Mouse (Mus musculus): Measurements from ENCODE around the gene Brf1. TPM values are rescaled to one million over a fixed set of nuclear protein-coding genes. Genes with fewer than 3 reads are reported as not detected.

Brf1 gene
- polyA plus RNA-seq, 1 experiment from 2014 or later = 61.7 TPM

DNA sequence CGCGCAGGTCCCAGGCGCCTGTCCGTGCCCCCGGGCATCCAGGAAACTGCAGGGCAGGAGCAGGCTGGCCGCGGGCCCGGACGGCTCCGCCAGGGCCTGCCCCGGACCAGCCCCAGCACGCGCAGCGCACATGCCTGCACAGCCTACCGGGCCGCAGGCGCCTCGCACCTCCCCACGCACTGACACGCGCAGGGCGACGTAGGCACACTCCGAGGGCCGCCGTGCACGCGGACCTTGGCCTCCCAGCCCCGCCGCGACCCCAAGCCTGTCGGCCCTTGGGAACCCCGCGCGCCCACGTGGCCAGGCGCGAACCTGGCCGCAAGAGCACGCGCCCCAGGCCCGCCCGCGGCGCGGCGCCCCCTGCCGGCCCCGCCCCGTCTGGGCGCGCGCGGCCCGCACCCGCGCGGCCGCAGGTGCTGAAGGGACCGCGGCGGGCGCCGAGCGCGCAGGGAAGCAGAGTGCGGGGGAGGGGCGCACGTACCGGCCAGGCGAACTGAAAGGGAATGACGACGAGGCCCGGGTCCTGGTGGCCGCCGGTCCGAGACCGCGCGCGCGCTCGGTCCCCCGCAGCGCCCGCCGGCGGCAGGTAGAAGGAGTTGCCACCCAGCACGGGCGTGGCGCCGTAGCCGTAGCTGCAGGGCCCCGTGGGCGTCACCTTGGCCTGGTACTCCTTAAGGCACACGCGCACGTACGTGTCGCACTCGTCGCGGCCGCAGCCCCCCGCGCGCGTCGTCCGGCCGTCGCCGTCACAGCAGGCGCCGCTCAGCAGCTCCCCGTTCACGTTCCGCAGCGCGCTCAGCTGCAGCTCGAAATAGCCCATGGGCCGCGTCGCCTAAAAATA lies 71.9 kb downstream of the Brf1 start:
- Histone ChIP-seq H3K36me3 (no peaks in the 10 kb centered on the region), H3K27ac (peak overlapping the region; percentile 43), H3K4me2 (peak overlapping the region; percentile 96), H3K9ac (peak overlapping the region; percentile 37; the same call in 1 of the 2 replicates), H3K4me3 (peak overlapping the region; percentile 55), H3K4me1 (peaks cover 47% of the 10 kb centered on the region), H3K27me3 (peaks cover 64% of the 10 kb centered on the region), H3K9me3 (no peaks in the 10 kb centered on the region)
- WGBS = under 1% methylated on average over 93 of the region's 124 CpGs
- ATAC-seq (ENCODE audit: insufficient number of reproducible peaks, low FRiP score, low TSS enrichment, low read depth) = no peak

DNA sequence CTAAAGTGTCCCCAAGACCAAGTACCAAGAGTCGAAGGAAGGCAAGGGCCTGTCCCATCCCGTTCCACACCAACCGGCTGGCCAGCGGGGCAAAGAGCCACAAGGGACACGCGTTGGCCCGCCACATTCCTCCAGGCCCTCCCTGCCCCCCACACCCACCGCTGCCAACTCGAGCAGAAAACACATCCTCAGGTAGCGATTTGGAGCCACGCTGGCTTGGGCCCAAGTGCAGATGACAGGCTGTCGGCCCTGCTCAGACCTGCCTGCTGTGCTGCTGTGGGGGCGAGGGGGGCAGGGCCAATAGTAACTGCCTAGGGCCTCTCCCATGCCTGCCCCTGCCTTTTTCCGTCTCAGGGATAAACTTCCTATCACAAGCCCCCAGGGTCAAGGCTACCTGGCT lies 73.2 kb downstream of the Brf1 start:
- no peak overlapping the region for H3K9ac ChIP-seq
- H3K4me3 ChIP-seq = peak overlapping the region; percentile 55
- H3K36me3 ChIP-seq = no peaks in the 10 kb centered on the region
- H3K27ac ChIP-seq = no peak overlapping the region
- H3K9me3 ChIP-seq = no peaks in the 10 kb centered on the region
- H3K4me2 ChIP-seq = peak overlapping the region; percentile 96
- no peak for ATAC-seq (ENCODE audit: insufficient number of reproducible peaks, low FRiP score, low TSS enrichment, low read depth)
- 44% methylated on average over 14 of the region's 14 CpGs for WGBS
- H3K4me1 ChIP-seq = peaks cover 37% of the 10 kb centered on the region
- H3K27me3 ChIP-seq = peaks cover 57% of the 10 kb centered on the region

DNA sequence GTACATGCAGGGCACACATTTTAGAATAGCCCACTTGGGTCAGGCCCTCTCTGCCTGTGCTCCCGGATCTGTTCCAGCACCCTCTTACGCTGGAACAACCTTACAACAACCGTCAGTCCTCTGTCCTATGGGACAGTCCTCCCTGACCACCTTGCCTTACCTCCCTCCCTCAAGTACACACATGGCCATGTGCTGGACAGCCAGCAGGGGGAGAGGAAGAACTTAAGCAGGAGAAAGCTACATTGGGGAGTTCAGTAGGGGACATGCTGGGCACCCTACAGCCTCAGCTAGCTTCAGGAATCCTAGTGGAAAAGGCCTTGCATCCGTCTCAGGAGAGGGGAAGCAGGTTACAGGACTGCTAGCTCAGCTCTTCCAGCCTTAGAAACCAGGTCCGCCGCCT lies 74.6 kb downstream of the Brf1 start:
- no peak overlapping the region for H3K4me3 ChIP-seq
- no peak overlapping the region for H3K9ac ChIP-seq
- H3K27ac ChIP-seq = no peak overlapping the region
- ATAC-seq (ENCODE audit: insufficient number of reproducible peaks, low FRiP score, low TSS enrichment, low read depth) = no peak
- WGBS = 78% methylated on average over 6 of the region's 6 CpGs
- no peak overlapping the region for H3K4me2 ChIP-seq
- H3K4me1 ChIP-seq = peaks cover 38% of the 10 kb centered on the region
- peaks cover 46% of the 10 kb centered on the region for H3K27me3 ChIP-seq
- H3K36me3 ChIP-seq = no peaks in the 10 kb centered on the region
- H3K9me3 ChIP-seq = no peaks in the 10 kb centered on the region

DNA sequence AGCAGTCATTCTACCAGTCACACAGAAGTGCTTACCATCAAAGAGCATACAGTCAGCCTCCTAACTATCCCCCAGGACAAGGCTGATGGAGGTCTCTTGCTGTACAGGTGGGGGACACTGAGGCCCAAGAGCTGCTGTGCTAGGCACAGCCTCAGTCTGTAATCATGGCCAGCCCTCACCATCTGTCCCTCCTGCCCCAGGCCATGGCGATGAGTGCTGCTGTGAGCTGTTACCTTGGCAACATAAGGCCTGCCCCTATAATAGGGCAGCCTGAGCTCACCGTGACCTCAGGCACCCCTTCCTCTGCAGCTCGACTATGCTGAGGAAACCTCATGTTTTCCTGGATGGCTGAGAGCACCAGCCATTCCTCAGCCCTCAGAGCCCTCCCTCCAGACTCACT lies 78.0 kb downstream of the Brf1 start:
- Histone ChIP-seq H3K36me3 (no peaks in the 10 kb centered on the region), H3K27ac (no peak overlapping the region), H3K27me3 (peaks cover 12% of the 10 kb centered on the region), H3K9ac (no peak overlapping the region), H3K4me1 (peaks cover 13% of the 10 kb centered on the region), H3K4me2 (no peak overlapping the region), H3K9me3 (no peaks in the 10 kb centered on the region), H3K4me3 (no peak overlapping the region)
- 27% methylated on average over 3 of the region's 3 CpGs for WGBS
- no peak for ATAC-seq (ENCODE audit: insufficient number of reproducible peaks, low FRiP score, low TSS enrichment, low read depth)

DNA sequence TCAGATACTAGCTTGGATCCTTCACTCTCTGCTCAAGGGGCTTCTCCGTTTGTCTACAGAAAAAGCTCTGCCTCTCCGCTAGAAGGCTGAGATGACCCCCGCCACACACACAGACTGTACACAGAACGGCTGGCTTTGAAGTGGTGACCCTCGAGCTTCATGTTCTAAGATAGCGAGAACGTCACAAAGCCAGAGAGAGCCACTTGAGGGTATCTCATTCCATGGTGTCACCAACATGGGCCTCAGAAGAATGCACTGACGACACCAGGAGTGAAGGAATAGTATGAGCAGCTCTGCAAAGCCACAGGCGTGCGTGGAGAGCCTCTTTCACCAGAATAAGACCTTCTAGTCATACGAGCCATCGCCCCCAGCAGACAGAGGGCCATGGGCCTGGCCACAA lies 79.0 kb downstream of the Brf1 start:
- Histone ChIP-seq H3K9me3 (no peaks in the 10 kb centered on the region), H3K4me2 (no peak overlapping the region), H3K9ac (no peak overlapping the region), H3K4me3 (no peak overlapping the region), H3K36me3 (no peaks in the 10 kb centered on the region), H3K27me3 (peaks cover 2% of the 10 kb centered on the region), H3K27ac (no peak overlapping the region), H3K4me1 (0 out of 2 replicates have a peak, but pooled peaks cover 5% of the 10 kb centered on the region)
- no peak for ATAC-seq (ENCODE audit: insufficient number of reproducible peaks, low FRiP score, low TSS enrichment, low read depth)
- 82% methylated on average over 12 of the region's 12 CpGs for WGBS

DNA sequence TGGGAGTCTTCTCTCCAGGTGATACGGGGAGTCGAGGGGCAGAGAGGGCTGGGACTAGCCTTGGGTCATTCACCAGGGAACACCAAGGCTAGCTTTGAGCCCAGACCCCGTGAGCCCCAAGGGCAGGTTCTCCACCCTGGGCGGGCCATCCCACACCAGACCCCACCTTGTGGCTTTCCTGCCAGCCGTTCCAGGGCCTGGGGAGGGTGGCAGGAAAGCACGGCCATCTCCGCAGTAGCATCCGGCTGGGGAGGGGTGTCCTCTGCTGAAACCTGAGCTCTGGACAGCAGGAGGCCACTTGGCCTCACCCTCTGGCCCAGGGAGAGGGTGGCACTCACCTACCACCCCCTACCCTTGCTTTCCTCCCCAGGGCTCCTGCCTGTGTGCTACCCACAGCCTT lies 82.6 kb downstream of the Brf1 start:
- 0 out of 2 replicates have a peak, but pooled peaks cover 2% of the 10 kb centered on the region for H3K4me1 ChIP-seq
- H3K4me2 ChIP-seq = no peak overlapping the region
- peaks cover 5% of the 10 kb centered on the region for H3K36me3 ChIP-seq
- no peak for ATAC-seq (ENCODE audit: insufficient number of reproducible peaks, low FRiP score, low TSS enrichment, low read depth)
- H3K9me3 ChIP-seq = no peaks in the 10 kb centered on the region
- H3K9ac ChIP-seq = no peak overlapping the region
- H3K27me3 ChIP-seq = no peaks in the 10 kb centered on the region
- 50% methylated on average over 8 of the region's 8 CpGs for WGBS
- no peak overlapping the region for H3K4me3 ChIP-seq
- H3K27ac ChIP-seq = no peak overlapping the region

DNA sequence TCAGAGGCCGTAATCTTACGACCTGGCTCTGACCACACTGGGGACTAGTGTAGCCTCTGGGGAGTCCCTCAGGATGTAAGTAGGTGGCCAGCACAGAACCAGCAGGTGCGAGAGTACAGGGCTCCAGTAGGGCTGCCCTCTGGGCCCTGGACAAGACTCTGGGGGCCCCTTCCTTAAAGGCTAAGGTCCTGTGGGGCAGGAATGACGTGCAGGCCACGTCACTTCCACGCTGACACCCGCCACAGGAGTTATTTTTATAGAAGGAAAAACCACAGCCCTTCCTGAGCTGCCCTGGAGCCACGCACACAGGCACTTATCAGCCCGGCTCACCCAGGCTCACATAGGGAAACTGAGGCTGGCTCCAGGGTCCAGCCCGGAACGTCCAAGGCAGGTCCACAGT lies 83.0 kb downstream of the Brf1 start:
- no peak overlapping the region for H3K4me3 ChIP-seq
- H3K27me3 ChIP-seq = no peaks in the 10 kb centered on the region
- H3K9me3 ChIP-seq = no peaks in the 10 kb centered on the region
- no peak overlapping the region for H3K4me2 ChIP-seq
- 0 out of 2 replicates have a peak, but pooled peaks cover 2% of the 10 kb centered on the region for H3K4me1 ChIP-seq
- no peak overlapping the region for H3K9ac ChIP-seq
- peaks cover 5% of the 10 kb centered on the region for H3K36me3 ChIP-seq
- ATAC-seq (ENCODE audit: insufficient number of reproducible peaks, low FRiP score, low TSS enrichment, low read depth) = no peak
- H3K27ac ChIP-seq = 0 out of 2 replicates have a peak overlapping the region, but pooled peaks have one; percentile 35
- 68% methylated on average over 11 of the region's 11 CpGs for WGBS

DNA sequence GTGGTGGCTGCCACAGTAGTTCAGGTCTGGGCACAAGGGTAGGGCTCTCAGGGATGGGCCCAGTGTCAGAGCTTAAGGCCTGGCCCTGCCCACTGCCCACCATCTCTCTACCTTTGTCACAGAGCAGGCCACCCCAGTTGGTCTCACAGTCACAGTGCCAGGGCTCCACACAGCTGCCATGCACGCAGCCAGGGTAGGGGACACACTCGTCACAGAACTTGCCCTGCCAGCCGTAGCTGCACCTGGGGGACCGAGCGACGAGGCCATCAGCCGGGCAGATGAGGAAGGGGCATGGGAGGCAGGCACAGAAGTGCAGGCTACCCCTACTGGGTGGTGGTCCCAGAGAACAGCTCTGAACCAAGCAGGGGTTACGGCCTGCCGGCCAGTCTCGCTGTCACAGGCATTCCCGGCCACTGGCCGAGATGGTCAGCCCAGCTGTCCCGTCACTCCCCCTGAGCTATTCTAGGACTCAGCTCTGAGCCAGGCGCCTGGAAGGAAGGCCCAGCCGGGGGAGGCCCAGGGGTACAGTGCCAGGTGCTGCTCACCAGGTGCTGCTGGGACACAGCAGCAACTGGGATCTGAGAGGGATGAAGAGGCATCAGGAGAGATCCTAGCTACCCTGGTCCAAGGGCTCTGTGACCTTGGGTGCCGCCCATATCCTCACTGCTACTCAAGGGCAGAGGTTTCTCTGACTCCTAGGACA lies 83.7 kb downstream of the Brf1 start:
- Histone ChIP-seq H3K9ac (no peak overlapping the region), H3K4me2 (no peak overlapping the region), H3K27me3 (no peaks in the 10 kb centered on the region), H3K36me3 (peaks cover 5% of the 10 kb centered on the region), H3K4me3 (no peak overlapping the region), H3K9me3 (no peaks in the 10 kb centered on the region), H3K4me1 (0 out of 2 replicates have a peak, but pooled peaks cover 1% of the 10 kb centered on the region), H3K27ac (0 out of 2 replicates have a peak overlapping the region, but pooled peaks have one; percentile 35)
- ATAC-seq (ENCODE audit: insufficient number of reproducible peaks, low FRiP score, low TSS enrichment, low read depth) = 0 out of 2 replicates have a peak, but pooled peaks have one; percentile 28
- WGBS = 76% methylated on average over 16 of the region's 16 CpGs

DNA sequence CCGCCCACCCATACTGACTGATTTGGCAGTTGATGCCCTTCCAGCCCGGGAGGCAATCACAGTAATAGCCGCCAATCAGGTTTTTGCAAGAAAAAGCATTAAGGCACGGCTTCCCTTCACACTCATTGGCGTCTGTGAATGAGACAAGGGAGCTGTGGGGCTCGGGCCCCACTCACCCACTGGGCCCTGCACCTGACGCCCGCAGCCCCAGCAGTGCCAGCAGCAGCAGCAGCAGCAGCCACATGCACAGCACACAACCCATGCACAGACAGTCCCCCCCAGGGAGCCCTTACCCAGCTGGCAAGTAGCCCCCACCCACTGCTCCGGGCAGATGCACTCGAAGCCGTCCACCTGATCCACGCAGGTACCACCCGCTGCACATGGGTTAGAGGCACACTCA lies 84.9 kb downstream of the Brf1 start:
- Histone ChIP-seq H3K27ac (no peak overlapping the region), H3K4me3 (no peak overlapping the region), H3K27me3 (no peaks in the 10 kb centered on the region), H3K9me3 (no peaks in the 10 kb centered on the region), H3K36me3 (peaks cover 8% of the 10 kb centered on the region), H3K4me2 (no peak overlapping the region), H3K9ac (no peak overlapping the region), H3K4me1 (no peaks in the 10 kb centered on the region)
- ATAC-seq (ENCODE audit: insufficient number of reproducible peaks, low FRiP score, low TSS enrichment, low read depth) = no peak
- WGBS = 72% methylated on average over 13 of the region's 13 CpGs

DNA sequence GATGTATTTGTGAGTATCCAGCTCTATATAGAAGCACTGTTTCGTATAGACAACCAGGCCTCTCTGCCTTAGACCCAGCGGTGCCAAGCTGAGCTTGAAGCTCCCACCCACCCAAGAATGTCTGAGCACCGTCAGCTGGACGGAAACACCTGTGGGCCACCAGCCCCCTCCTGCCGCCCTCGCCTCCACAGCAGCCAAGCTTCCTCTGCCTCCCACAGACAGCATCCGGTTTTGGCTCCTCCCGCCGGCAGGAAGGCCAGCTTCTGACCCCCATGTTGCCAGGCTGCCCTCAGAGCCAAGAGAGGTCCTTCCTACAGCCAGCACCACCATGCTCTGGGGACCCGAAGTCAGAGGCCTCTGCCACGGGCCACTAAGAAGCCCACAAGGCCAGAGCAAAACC lies 86.0 kb downstream of the Brf1 start:
- no peak overlapping the region for H3K4me3 ChIP-seq
- H3K27me3 ChIP-seq = no peaks in the 10 kb centered on the region
- H3K36me3 ChIP-seq = peaks cover 15% of the 10 kb centered on the region
- no peak overlapping the region for H3K4me2 ChIP-seq
- ATAC-seq (ENCODE audit: insufficient number of reproducible peaks, low FRiP score, low TSS enrichment, low read depth) = no peak
- H3K4me1 ChIP-seq = no peaks in the 10 kb centered on the region
- H3K9ac ChIP-seq = no peak overlapping the region
- no peaks in the 10 kb centered on the region for H3K9me3 ChIP-seq
- no peak overlapping the region for H3K27ac ChIP-seq
- WGBS = 60% methylated on average over 11 of the region's 11 CpGs

DNA sequence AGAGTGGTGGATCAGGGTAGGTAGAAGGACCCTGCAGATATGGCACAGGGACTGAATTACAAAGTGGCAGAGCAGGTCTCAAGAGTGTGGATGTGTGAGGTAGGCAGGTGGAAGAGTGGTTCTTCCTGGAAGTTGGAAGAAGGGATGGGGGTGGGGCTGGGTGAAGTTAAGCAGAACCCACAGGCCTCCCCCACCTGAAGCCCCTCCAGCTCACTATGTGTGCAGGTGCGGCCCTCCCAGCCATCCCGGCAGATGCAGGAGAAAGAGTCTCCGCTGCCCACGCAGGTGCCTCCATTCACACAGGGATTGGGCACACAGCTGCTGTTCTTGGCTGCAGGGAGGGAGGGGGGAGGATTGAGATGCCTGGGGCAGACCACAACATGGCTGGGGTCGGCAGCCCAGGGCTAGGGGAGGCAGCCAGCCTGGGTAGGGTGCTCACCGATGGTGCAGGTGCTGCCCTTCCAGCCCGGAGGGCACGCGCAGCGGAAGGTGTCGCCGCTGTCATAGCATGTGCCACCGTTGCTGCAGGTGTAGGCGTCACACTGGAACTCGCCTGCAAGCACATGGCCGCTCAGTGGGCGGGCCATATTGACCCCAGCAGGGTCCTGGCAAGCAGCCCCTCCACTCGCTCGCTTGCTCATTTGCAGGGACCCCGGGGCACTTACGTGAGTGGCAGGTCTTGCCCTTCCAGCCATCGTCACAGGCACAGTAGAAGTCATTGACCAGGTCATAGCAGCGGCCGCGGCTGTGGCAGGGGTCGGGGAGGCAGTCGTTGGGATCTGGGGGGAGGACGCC lies 87.4 kb downstream of the Brf1 start:
- no peaks in the 10 kb centered on the region for H3K27me3 ChIP-seq
- ATAC-seq (ENCODE audit: insufficient number of reproducible peaks, low FRiP score, low TSS enrichment, low read depth) = no peak
- H3K36me3 ChIP-seq = peaks cover 15% of the 10 kb centered on the region
- H3K4me1 ChIP-seq = no peaks in the 10 kb centered on the region
- no peak overlapping the region for H3K27ac ChIP-seq
- no peaks in the 10 kb centered on the region for H3K9me3 ChIP-seq
- H3K9ac ChIP-seq = no peak overlapping the region
- 86% methylated on average over 28 of the region's 28 CpGs for WGBS
- H3K4me2 ChIP-seq = no peak overlapping the region
- H3K4me3 ChIP-seq = no peak overlapping the region
